Mouse (Mus musculus) cerebellum, adult 2 months (tissue): ENCODE measurements around the gene Nusap1.

ENCODE experiments used
- CTCF ChIP-seq: fragments of 200-500 bp; IDR thresholded peaks from 2 replicates; pipeline ENCODE4 v1.5.1; 2011; ENCODE audit warnings: low read depth, mild to moderate bottlenecking, control low read depth, low read length, moderate library complexity, borderline replicate concordance; ENCODE audit not compliant: insufficient read depth
- POLR2A ChIP-seq: fragments of 200-500 bp; IDR thresholded peaks from 2 replicates; pipeline ENCODE4 v1.6.1; 2011; ENCODE audit warnings: low read length, control low read depth, borderline replicate concordance; ENCODE audit not compliant: insufficient read depth

GRCm38 (mm10) chr2:119692003-119692701, 74.1 kb downstream of the Nusap1 start:
- TF ChIP-seq CTCF (no peak), POLR2A (no peak)
